Mouse (Mus musculus): ENCODE results near the gene Slc7a7.
A peak's percentile ranks its signal among the peaks of the same experiment; 100 is the strongest.
"Not testable (repeated sequence)": the region's sequence is repeated elsewhere in the genome, so short reads cannot be mapped to it uniquely, and the experiment has no call there.

Slc7a7 gene

DNA sequence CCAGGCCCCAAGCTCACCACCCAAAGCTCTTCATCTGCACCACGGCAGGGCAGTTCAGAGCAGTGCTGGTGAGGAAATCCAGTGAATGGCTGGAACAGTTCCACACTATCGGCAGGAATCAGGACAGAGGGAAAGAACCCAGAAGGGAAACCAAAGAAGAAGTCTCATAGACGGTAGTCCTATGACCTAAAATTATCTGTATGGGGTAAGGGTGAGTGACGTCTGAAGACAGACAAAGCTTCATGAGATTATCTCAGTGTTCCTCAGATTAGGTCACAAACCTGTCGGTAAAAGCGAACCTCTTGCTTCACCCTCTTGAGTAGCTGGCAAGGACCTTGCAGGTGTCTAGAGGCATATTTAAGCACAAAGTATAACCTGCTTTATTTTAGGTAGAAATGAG lies 40.4 kb downstream of the Slc7a7 start:
- no peak for DNase-seq (ENCODE audit: low spot score)

DNA sequence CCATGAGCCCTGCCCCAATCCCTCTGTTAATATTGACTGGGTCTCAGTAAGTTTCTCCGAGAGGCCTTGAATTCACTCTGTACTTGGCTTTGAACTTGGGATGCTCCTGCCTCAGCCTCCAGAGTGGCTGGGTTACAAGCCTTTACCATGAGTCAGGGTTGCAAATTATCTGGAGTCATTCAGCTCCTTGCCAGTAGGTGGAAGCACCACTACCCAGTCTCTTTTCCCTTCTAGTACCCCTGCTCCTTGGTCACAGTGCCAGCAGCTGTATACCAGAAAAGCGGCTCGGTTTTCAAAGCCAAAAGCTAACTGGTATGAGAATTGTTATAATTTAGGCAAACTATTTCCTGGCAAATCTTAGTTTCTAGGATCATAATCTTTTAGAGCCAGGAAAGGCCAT lies 41.7 kb downstream of the Slc7a7 start:
- DNase-seq (ENCODE audit: low spot score), result no peak

- no peak for DNase-seq (ENCODE audit: low spot score)
Observed at GRCm38 (mm10) chr14:54372923-54373322, 44.7 kb downstream of the Slc7a7 start.

DNA sequence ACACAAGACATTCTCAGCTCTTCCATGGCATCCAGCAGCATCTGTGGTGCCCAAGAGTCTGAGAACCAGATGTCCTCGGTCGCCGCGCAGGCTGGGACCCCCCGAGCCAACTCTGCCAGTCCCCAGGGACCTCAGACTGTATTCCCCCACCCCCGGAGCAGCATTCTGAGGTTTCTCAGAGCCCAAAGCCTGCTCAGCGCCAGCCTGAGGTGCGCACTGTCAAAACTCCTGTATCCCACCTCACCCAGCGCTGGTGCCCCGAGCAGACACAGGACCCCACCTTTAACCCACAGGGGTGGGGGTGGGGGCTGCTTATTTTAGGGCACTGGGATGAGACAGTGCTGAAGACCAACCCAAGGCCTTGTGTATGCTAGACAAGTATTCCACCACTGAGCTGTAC lies 46.1 kb downstream of the Slc7a7 start:
- no peak for DNase-seq (ENCODE audit: low spot score)

GRCm38 (mm10) chr14:54370595-54370994 lies 47.0 kb downstream of the Slc7a7 start:
- no peak for DNase-seq (ENCODE audit: low spot score)

DNA sequence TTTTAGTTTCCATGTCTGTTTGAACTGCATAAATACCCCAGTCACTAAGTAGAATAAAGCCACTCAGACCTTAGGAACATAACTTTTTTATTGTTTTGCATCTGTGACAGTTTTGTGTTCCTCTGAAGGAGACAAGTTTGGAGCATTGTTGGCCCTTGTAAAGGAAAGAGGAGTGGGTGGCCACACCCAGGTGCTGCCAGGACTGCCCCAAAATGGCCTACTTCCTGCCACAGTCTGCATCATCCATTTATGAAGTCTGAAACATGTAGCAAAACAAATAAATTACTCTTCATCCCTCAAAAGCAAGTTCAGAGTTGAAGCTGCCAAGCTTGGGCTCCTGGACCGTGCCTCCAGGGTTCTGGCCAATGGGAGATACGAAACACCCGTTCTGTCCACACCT lies 48.2 kb downstream of the Slc7a7 start:
- DNase-seq (ENCODE audit: low spot score), result no peak

GRCm38 (mm10) chr14:54367429-54368060 lies 50.0 kb downstream of the Slc7a7 start:
- DNase-seq (ENCODE audit: low spot score), result no peak

- DNase-seq (ENCODE audit: low spot score), result no peak
Observed at GRCm38 (mm10) chr14:54366581-54366980, 51.0 kb downstream of the Slc7a7 start.

DNA sequence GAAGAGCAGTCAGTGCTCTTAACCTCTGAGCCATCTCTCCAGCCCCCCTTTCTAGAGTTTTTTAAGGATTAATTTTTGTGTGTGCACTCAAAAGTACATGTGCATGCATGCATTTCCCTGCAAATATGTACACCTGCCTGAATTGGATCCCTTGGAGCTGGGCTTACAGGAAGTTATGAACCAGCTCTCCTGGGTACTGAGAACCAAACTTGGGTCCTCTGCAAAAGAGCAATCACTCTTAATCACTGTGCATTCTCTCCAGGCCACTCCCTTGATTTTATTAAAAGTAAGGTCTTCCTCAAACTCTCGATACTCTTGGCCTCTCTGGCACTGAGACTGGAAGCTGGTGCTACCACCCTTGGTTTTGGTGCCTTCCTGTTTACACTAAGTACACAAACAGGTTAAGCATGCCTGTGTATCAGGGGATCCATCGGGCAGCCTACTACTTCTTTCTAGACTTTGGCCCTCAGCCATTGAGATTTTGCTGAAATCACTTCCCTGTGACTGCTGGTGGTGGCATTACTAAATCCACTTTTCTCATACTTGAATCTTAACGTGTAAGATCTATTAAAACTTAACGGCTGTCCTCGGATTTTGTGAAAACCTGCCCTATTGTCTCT lies 52.4 kb downstream of the Slc7a7 start:
- no peak for DNase-seq (ENCODE audit: low spot score)

GRCm38 (mm10) chr14:54363156-54363555 lies 54.4 kb downstream of the Slc7a7 start:
- no peak for DNase-seq (ENCODE audit: low spot score)

DNA sequence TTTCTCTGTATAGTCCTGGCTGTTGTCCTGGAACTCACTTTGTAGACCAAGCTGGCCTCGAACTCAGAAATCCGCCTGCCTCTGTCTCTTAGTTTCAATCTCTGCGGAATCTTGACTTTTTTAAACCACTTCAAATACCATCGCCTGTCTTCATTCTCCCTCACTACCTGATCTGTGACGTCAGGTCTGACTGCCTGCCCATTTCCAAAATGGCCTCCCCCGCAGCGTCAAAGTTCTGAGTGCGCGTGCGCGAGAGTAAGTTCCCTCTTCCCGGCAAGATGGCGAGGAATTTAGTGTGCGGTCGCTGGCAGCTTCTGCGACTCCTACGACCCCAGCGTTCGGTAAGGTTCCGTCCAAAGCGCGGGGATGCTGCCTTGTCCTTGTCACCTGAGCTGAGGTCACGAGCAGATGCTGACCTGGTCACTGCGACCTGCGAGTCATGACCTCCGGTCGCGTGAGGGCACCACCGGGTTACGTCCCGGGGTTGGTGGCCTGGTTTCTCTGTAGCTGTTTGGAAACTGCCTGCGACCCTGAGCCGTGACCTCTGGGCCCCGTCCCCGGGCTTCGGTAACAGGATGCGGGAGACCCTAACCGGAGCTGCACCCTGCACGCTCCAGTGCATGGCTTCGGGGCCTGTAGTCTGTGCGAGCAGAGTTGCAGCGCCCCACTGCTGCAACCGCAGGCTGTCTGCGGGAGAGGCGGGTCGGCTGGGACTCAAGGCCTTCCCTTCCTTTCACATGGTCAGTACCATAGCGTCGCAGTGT lies 56.8 kb downstream of the Slc7a7 start, which contains the start of gene Oxa1l:
Gene Oxa1l, plus strand, starts transcription at position 258 of the 764 bp plus-strand sequence.
- peak; percentile 91 for DNase-seq (ENCODE audit: low spot score)

DNA sequence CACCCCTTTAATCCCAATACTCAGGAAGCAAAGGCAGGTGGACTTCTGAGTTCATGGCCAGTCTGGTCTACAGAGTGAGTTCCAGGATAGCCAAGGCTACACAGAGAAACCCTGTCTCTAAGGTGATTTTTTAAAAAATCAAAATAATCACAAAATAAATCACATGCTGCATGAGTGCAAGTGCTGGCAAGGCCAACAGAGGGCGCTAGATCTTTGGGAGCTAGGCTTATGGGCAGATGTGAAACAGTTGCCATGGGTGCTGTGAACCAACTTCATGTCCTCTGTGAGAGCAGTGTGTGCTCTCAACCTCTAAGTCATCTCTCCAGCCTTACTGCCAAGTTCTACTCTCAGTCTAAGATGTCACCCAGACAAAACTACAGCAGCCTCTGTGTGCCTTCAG lies 63.2 kb downstream of the Slc7a7 start:
- DNase-seq (ENCODE audit: low spot score), result no peak

- no peak for DNase-seq (ENCODE audit: low spot score)
Observed at GRCm38 (mm10) chr14:54352314-54352713, 65.3 kb downstream of the Slc7a7 start.

- not testable (repeated sequence) for DNase-seq (ENCODE audit: low spot score)
Observed at GRCm38 (mm10) chr14:54350773-54351541, 66.6 kb downstream of the Slc7a7 start.

- not testable (repeated sequence) for DNase-seq (ENCODE audit: low spot score)
Observed at GRCm38 (mm10) chr14:54341807-54342206, 75.8 kb downstream of the Slc7a7 start.

- DNase-seq (ENCODE audit: low spot score), result no peak
Observed at GRCm38 (mm10) chr14:54340836-54341235, 76.7 kb downstream of the Slc7a7 start.

DNA sequence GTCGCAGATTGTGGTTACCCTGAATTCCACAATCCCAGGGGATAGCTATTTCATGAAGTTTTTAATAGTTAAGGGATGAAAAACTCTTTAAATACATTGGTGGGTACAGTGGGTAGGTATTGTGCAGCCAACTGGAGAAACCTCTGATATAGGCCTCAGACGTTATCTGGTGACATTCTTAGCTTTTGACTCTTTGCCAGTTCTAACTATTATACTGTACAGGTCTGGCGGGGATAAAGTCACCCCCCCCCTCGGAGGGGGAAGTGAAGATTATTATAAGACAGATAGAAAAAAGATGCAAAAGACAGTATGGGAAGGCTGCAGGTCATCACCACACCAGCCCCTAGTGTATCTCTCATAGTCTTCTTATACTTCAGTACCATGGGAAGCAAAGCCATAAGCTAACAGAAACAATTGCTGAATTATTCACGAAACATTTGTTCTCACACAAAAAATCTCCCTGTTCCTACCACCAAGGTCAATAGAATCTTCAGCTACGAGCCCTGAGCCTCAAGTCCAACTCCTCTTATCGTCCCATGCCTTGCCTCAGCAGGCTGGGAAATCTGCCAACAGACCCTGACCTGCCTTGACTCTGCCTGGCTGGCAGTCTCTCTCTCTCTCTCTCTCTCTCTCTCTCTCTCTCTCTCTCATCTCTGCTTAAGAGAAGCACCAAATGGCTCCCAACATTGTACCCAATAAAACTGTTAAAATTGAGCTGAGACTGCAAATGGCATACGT lies 84.0 kb downstream of the Slc7a7 start:
- peak; percentile 22 for DNase-seq (ENCODE audit: low spot score)

DNA sequence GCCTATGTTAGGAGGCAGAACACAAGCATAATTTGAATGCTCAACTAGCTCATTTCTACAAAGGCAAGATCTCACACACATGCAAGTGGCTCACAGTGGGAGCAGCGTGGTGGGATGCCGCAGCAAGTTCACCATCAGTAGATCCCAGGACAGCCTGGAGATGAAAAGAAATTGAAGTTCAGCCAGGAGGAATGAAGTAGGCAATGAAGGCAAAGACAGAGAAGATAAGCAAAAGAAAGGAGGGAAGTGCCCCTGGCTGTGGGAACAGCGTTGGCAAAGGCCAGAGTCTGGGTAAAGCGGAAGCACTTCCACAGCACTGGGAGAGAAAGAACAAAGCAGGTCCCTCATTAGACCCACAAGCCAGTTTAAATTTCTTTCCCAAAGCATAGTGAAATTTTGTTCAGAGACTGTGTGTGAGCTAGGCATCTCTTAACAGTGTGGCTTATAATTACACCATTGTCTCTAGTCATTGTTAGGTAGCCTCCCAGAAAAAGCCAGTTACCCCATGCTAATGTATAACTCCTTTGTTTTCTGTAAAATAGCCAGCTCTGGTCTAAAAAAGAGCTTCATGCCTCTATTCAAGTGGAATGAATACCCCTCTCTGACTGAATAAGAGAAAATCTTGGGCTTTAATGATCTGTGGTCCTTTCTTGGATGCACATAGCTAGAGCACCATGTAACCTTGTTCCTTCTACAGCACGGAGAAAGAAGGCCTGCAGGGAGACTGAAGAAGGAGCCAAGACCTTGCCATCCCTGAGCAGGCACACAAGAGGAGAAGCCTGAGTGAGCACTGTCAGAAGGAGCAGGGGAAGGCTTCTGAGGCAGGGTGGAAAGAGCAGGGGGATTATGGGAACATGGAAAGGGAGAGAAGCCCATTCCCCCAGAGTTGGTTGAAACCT lies 85.2 kb downstream of the Slc7a7 start:
- DNase-seq (ENCODE audit: low spot score), result no peak

DNA sequence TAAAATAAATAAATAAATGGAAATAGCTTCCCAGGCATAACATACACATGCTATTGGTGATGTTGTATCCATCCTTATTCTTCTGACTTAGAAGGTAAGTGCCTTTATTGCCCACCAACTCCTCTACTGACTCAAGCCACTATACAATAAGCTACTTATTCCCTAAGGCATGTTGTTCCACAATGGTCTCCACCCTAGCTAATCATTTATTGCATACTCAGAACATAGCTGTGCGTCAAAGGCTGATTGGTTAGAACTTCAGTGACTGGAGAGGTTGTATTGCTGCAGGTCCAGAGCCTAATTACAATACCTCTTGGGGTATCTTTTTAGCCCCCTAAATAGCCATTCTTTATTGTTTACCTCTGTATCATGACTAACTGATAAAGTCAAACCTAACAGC lies 86.4 kb downstream of the Slc7a7 start:
- DNase-seq (ENCODE audit: low spot score), result no peak

- DNase-seq (ENCODE audit: low spot score), result no peak
Observed at GRCm38 (mm10) chr14:54329201-54329600, 88.4 kb downstream of the Slc7a7 start.

DNA sequence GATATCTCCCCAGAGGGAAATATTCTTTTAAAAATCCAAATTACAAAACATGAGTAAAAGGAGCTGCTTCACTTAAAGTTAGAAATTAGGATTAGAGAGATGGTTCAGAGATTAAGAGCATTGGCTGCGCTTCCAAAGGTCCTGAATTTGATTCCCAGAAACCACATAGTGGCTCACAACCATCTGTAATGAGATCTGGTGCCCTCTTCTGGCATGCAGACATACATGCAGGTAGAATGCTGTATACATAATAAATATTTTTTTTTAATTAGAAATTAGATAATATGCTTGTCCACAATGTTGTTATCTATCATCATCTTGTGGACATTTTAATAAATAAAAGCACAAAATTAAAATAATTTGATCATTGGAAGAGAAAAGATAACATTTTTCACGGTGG lies 89.0 kb downstream of the Slc7a7 start:
- DNase-seq (ENCODE audit: low spot score), result no peak
